ENCODE assay signal across 8 mouse cellular contexts in genomic region chr15:83473832-83474465, GRCm38 (mm10). TPM values are rescaled to one million over a fixed set of nuclear protein-coding genes. Genes with fewer than 3 reads are reported as not detected.
DNase-seq lines count a peak whose midpoint lies in the region; ATAC-seq and TF ChIP-seq lines count a peak whose summit lies in the region.

No protein-coding gene starts in this region.

- DNase-seq in B cell, adult 2 months, result peak; percentile 41 to 47
- DNase-seq in adrenal gland, adult 2 months, result peak; percentile 88
- peak; percentile 98 for DNase-seq in heart, adult 11 months
- peak; percentile 41 for DNase-seq in lung, postnatal 14 days
- DNase-seq in thymus, adult 2 months, result peak; percentile 55
- DNase-seq in right cerebral cortex, postnatal 36 days (ENCODE audit: low spot score in 2 of 2), result no peak

- no peak overlapping the region for H3K4me2 ChIP-seq in kidney, embryonic 15.5 days
- no peak overlapping the region for H3K4me2 ChIP-seq in hindbrain, embryonic 13.5 days

- peaks cover 30% of the 10 kb centered on the region for H3K4me1 ChIP-seq in kidney, embryonic 15.5 days
- peaks cover 14% of the 10 kb centered on the region for H3K4me1 ChIP-seq in thymus, adult 2 months (replicated peaks; ENCODE audit: control insufficient read depth, insufficient read depth, low read length)
- H3K4me1 ChIP-seq in hindbrain, embryonic 13.5 days (replicated peaks), result 0 out of 2 replicates have a peak, but pooled peaks cover 6% of the 10 kb centered on the region

- 39% methylated on average over 10 of the region's 10 CpGs for WGBS in kidney, embryonic 15.5 days
- 15% methylated on average over 10 of the region's 10 CpGs for WGBS in thymus, adult 2 months
- 71% methylated on average over 10 of the region's 10 CpGs for WGBS in hindbrain, embryonic 13.5 days

- no peak for TF ChIP-seq POLR2A in thymus, adult 2 months (IDR thresholded peaks at IDR 0.05; ENCODE audit: control insufficient read depth, extremely low read depth, insufficient read depth, low read length, poor library complexity)

- no peak overlapping the region for H3K9ac ChIP-seq in kidney, embryonic 15.5 days
- no peak overlapping the region for H3K9ac ChIP-seq in hindbrain, embryonic 13.5 days

- no peaks in the 10 kb centered on the region for H3K27me3 ChIP-seq in kidney, embryonic 15.5 days
- no peaks in the 10 kb centered on the region for H3K27me3 ChIP-seq in thymus, adult 2 months (ENCODE audit: control insufficient read depth, insufficient read depth, low read length)
- H3K27me3 ChIP-seq in hindbrain, embryonic 13.5 days, result no peaks in the 10 kb centered on the region

- peak; percentile 79 for ATAC-seq in kidney, embryonic 15.5 days (replicated peaks; ENCODE audit: low FRiP score)
- ATAC-seq in hindbrain, embryonic 13.5 days (ENCODE audit: low FRiP score), result no peak

- peak overlapping the region; percentile 38 for H3K27ac ChIP-seq in kidney, embryonic 15.5 days
- no peak overlapping the region for H3K27ac ChIP-seq in thymus, adult 2 months (ENCODE audit: control insufficient read depth, insufficient read depth, low read length)
- H3K27ac ChIP-seq in hindbrain, embryonic 13.5 days, result no peak overlapping the region

- H3K9me3 ChIP-seq in kidney, embryonic 15.5 days (replicated peaks), result no peaks in the 10 kb centered on the region
- no peaks in the 10 kb centered on the region for H3K9me3 ChIP-seq in hindbrain, embryonic 13.5 days

- TF ChIP-seq CTCF in thymus, adult 2 months (IDR thresholded peaks at IDR 0.05; ENCODE audit: borderline replicate concordance, control insufficient read depth, extremely low read depth, insufficient read depth, low read length, poor library complexity), result no peak

- no peak overlapping the region for H3K4me3 ChIP-seq in kidney, embryonic 15.5 days (replicated peaks)
- no peak overlapping the region for H3K4me3 ChIP-seq in thymus, adult 2 months (ENCODE audit: control insufficient read depth, insufficient read depth, low read length)
- H3K4me3 ChIP-seq in hindbrain, embryonic 13.5 days, result no peak overlapping the region

- no peaks in the 10 kb centered on the region for H3K36me3 ChIP-seq in kidney, embryonic 15.5 days
- H3K36me3 ChIP-seq in thymus, adult 2 months (ENCODE audit: control insufficient read depth, insufficient read depth, low read length), result no peaks in the 10 kb centered on the region
- H3K36me3 ChIP-seq in hindbrain, embryonic 13.5 days, result no peaks in the 10 kb centered on the region

RNA-seq across cellular contexts. Expression of gene Pacsin2, which starts 9.5 kb away (rescaled TPM):
- total RNA-seq in adrenal gland, adult 2 months (2021), result 100 to 1,000 TPM in 1 of 2 experiments, 10 to 100 TPM in 1; 76.7 to 111 TPM
- 25.3 and 28.9 TPM in 2 replicates for polyA plus RNA-seq in adrenal gland, adult 2 months (2012; rRNA removed)
- polyA plus RNA-seq in kidney, embryonic 15.5 days (2015; fragmentation: Nextera tagmentation; extraction: Ambion mirVana), result 74.6 and 76.4 TPM in 2 replicates
- polyA plus RNA-seq in thymus, adult 2 months (2012; rRNA removed), result 25.7 and 30.5 TPM in 2 replicates
- 27.8 and 29.5 TPM in 2 replicates for polyA plus RNA-seq in hindbrain, embryonic 13.5 days (2015; fragmentation: Nextera tagmentation; extraction: Ambion mirVana)

RNA-seq across cellular contexts. Expression of gene Ttll1, which starts 36.7 kb away (rescaled TPM):
- total RNA-seq in adrenal gland, adult 2 months (2021), result 10 to 100 TPM in 1 of 2 experiments, 1 to 10 TPM in 1; 7.4 to 13.6 TPM
- 4.5 and 4.7 TPM in 2 replicates for polyA plus RNA-seq in adrenal gland, adult 2 months (2012; rRNA removed)
- 25.3 and 28.7 TPM in 2 replicates for polyA plus RNA-seq in kidney, embryonic 15.5 days (2015; fragmentation: Nextera tagmentation; extraction: Ambion mirVana)
- polyA plus RNA-seq in thymus, adult 2 months (2012; rRNA removed), result 9.7 and 10.9 TPM in 2 replicates
- polyA plus RNA-seq in hindbrain, embryonic 13.5 days (2015; fragmentation: Nextera tagmentation; extraction: Ambion mirVana), result 112 and 113 TPM in 2 replicates

RNA-seq across cellular contexts. Expression of gene Bik, which starts 52.7 kb away (rescaled TPM):
- 1 to 10 TPM; 3.2 to 7.3 TPM for total RNA-seq in adrenal gland, adult 2 months (2021)
- polyA plus RNA-seq in adrenal gland, adult 2 months (2012; rRNA removed), result 9.1 and 11.4 TPM in 2 replicates
- polyA plus RNA-seq in kidney, embryonic 15.5 days (2015; fragmentation: Nextera tagmentation; extraction: Ambion mirVana), result 10.6 and 11.0 TPM in 2 replicates
- polyA plus RNA-seq in thymus, adult 2 months (2012; rRNA removed), result 11.0 and 14.7 TPM in 2 replicates
- 0.63 and 1.5 TPM in 2 replicates for polyA plus RNA-seq in hindbrain, embryonic 13.5 days (2015; fragmentation: Nextera tagmentation; extraction: Ambion mirVana)

Comparison
In these comparisons a context has a peak if more than half of its experiments do, and no peak if none do; other contexts are left out.
1. DNase-seq: peak in B cell, adult 2 months (2 of 2), adrenal gland, adult 2 months (single experiment), heart, adult 11 months (single experiment), lung, postnatal 14 days (single experiment) and thymus, adult 2 months (single experiment); none in right cerebral cortex, postnatal 36 days (0 of 2).